Mouse (Mus musculus) layer of hippocampus, adult 2 months (tissue): Measurements from ENCODE around the gene Lamb3. TPM values are rescaled to one million over a fixed set of nuclear protein-coding genes. Genes with fewer than 3 reads are reported as not detected.

Source experiments
- DNase-seq, 2 experiments: peaks; one replicate each; pipeline ENCODE4 v3.0.0; 2022; ENCODE audit warnings: low spot score in 2 of 2
- H3K27ac ChIP-seq: fragments of 200-600 bp; 2 replicates; pipeline ENCODE4 v1.8.1; 2022
- H3K4me3 ChIP-seq: fragments of 200-600 bp; 2 replicates; pipeline ENCODE4 v1.8.1; 2022; ENCODE audit warnings: mild to moderate bottlenecking
- CTCF ChIP-seq: fragments of 200-600 bp; conservative IDR thresholded peaks from 2 replicates; pipeline ENCODE4 v1.8.1; 2022; ENCODE audit warnings: antibody characterized with exemption, mild to moderate bottlenecking, moderate library complexity
- total RNA-seq, 2 experiments: library from RNA; stranded (reverse); gene quantifications; 2 replicates each; pipeline ENCODE4 v1.2.3; 2021

The Lamb3 gene
- total RNA-seq, 2 experiments from 2014 or later: 0.82 to 1.4 TPM

GRCm38 (mm10) chr1:193189771-193190170, 17.7 kb upstream of the Lamb3 start:
- no peak for DNase-seq
- no peak for TF ChIP-seq CTCF
- Histone ChIP-seq H3K27ac (peak overlapping the region; percentile 82), H3K4me3 (no peak overlapping the region)

GRCm38 (mm10) chr1:193191675-193192283, 15.7 kb upstream of the Lamb3 start:
- H3K27ac ChIP-seq: peak overlapping the region; percentile 37; the same call in 1 of the 2 replicates
- no peak overlapping the region for H3K4me3 ChIP-seq
- no peak for TF ChIP-seq CTCF
- no peak for DNase-seq

- Histone ChIP-seq H3K4me3 (no peak overlapping the region), H3K27ac (no peak overlapping the region)
- DNase-seq: no peak
- no peak for TF ChIP-seq CTCF
These were observed 12.9 kb upstream of the Lamb3 start for GRCm38 (mm10) chr1:193194416-193195140.

GRCm38 (mm10) chr1:193195169-193195810, 12.2 kb upstream of the Lamb3 start:
- Histone ChIP-seq H3K4me3 (no peak overlapping the region), H3K27ac (no peak overlapping the region)
- no peak for DNase-seq
- no peak for TF ChIP-seq CTCF

GRCm38 (mm10) chr1:193197494-193198205, 9.8 kb upstream of the Lamb3 start:
- TF ChIP-seq CTCF: no peak
- no peak for DNase-seq
- Histone ChIP-seq H3K4me3 (no peak overlapping the region), H3K27ac (no peak overlapping the region)

- no peak overlapping the region for H3K4me3 ChIP-seq
These were observed 9.2 kb upstream of the Lamb3 start for GRCm38 (mm10) chr1:193198312-193198711.

GRCm38 (mm10) chr1:193200640-193201382, 6.7 kb upstream of the Lamb3 start:
- no peak for DNase-seq
- no peak overlapping the region for H3K4me3 ChIP-seq
- TF ChIP-seq CTCF: no peak
- H3K27ac ChIP-seq: no peak overlapping the region

More at GRCm38 (mm10) chr1:193198312-193198711, 9.2 kb upstream of the Lamb3 start:
- no peak overlapping the region for H3K27ac ChIP-seq
- peak; percentile 47 for TF ChIP-seq CTCF
- no peak for DNase-seq

GRCm38 (mm10) chr1:193201383-193201778, 6.1 kb upstream of the Lamb3 start, which contains the start of gene Traf3ip3:
Gene Traf3ip3, minus strand, starts transcription at chr1:193201703.
- no peak for TF ChIP-seq CTCF
- DNase-seq: no peak
- H3K4me3 ChIP-seq: no peak within 1 kb of the TSS
- no peak within 1 kb of the TSS for H3K27ac ChIP-seq

GRCm38 (mm10) chr1:193203821-193204220, 3.7 kb upstream of the Lamb3 start:
- no peak for TF ChIP-seq CTCF
- no peak overlapping the region for H3K27ac ChIP-seq
- no peak overlapping the region for H3K4me3 ChIP-seq
- DNase-seq: no peak

GRCm38 (mm10) chr1:193205431-193205830, 2.1 kb upstream of the Lamb3 start:
- no peak for DNase-seq
- no peak for TF ChIP-seq CTCF
- H3K27ac ChIP-seq: no peak overlapping the region

GRCm38 (mm10) chr1:193208178-193208577, 679 bp downstream of the Lamb3 start:
- peak; percentile 59 to 64 for DNase-seq
- Histone ChIP-seq H3K4me3 (no peak overlapping the region), H3K27ac (no peak overlapping the region)
- peak; percentile 94 for TF ChIP-seq CTCF

More at GRCm38 (mm10) chr1:193205431-193205830, 2.1 kb upstream of the Lamb3 start:
- H3K4me3 ChIP-seq: no peak overlapping the region

GRCm38 (mm10) chr1:193211371-193211770, 3.9 kb downstream of the Lamb3 start:
- H3K4me3 ChIP-seq: no peak overlapping the region
- no peak overlapping the region for H3K27ac ChIP-seq
- DNase-seq: no peak
- TF ChIP-seq CTCF: no peak
